Mouse (Mus musculus): Measurements from ENCODE around the gene 5430427O19Rik. TPM values are rescaled to one million over a fixed set of nuclear protein-coding genes. Genes with fewer than 3 reads are reported as not detected.

Gene 5430427O19Rik
- total RNA-seq, 2 experiments from 2014 or later: 10.1 to 12.3 TPM

Other genes with a start within 250 kb of the 5430427O19Rik start
- 15.1 and 16.7 TPM in 2 replicates for gene Gk, start 93.5 kb upstream of the 5430427O19Rik start, total RNA-seq (2015)
- gene Gk, start 93.5 kb upstream of the 5430427O19Rik start, total RNA-seq (2017): 16.2 and 17.2 TPM in 2 replicates
- not detected in 2 replicates for gene Samt3, start 173.8 kb downstream of the 5430427O19Rik start, total RNA-seq (2015)
- gene Samt3, start 173.8 kb downstream of the 5430427O19Rik start, total RNA-seq (2017): not detected in 2 replicates